Mouse (Mus musculus): Measurements from ENCODE around the gene Usp6nl. TPM values are rescaled to one million over a fixed set of nuclear protein-coding genes. Genes with fewer than 3 reads are reported as not detected.

Gene Usp6nl
- polyA plus RNA-seq, 1 experiment from 2014 or later: 18.3 TPM

DNA sequence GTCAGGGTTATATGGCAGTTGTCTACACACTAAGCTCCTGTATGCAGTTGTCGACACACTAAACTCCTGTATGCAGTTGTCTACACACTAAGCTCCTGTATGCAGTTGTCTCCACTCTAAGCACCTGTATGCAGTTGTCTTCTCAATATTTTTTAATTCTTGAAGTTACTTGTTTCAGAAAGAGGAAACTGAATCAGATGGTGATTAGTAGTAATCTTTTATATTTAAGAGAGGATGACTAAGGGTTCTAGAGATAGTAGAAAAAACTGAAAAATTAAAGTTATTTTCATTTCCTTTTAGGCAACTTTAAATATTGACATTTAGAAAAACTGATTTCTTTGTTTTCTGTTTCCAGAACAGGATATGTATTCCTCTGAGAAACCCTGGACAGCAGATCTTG is 13.5 kb downstream of the Usp6nl start:
- Histone ChIP-seq H3K4me1 (replicated peaks; ENCODE audit: control insufficient read depth, insufficient read depth, low read length) (no peaks in the 10 kb centered on the region), H3K9me3 (ENCODE audit: control insufficient read depth, low read length) (no peaks in the 10 kb centered on the region), H3K27ac (ENCODE audit: low read depth, low read length) (no peak overlapping the region), H3K27me3 (ENCODE audit: control insufficient read depth, insufficient read depth, low read length) (no peaks in the 10 kb centered on the region), H3K9ac (ENCODE audit: low read length) (no peak overlapping the region), H3K4me2 (ENCODE audit: low read depth, low read length, severe bottlenecking) (no peak overlapping the region), H3K36me3 (ENCODE audit: control insufficient read depth, insufficient read depth, low read length) (no peaks in the 10 kb centered on the region; the same call in 1 of the 2 replicates), H3K4me3 (ENCODE audit: low read depth, low read length) (no peak overlapping the region)
- 91% methylated on average over 1 of the region's 1 CpGs for WGBS
- DNase-seq (ENCODE audit: low spot score) (no peak), ATAC-seq (replicated peaks; ENCODE audit: low FRiP score) (no peak)

DNA sequence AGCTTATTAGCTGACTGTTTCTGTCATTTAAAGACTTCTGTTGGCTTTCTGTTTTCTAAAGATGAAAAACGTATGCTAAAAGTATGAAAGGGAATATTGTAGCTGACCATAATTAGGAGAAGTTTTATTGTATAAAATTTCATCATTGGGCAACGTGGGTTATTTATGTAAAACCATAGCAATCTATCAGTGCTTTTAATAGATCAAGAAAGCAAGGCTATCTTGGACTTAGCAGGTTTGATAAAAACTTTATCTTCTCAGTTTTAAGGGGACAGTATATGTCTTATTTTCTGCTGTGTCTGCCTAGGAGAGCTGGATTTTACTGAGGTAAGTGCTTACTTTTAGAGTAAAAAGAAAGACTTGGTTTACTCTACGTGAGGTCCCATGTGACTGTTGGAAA is 14.2 kb downstream of the Usp6nl start:
- DNase-seq (ENCODE audit: low spot score) (no peak), ATAC-seq (replicated peaks; ENCODE audit: low FRiP score) (no peak)
- H3K27ac ChIP-seq (ENCODE audit: low read depth, low read length): no peak overlapping the region
- H3K36me3 ChIP-seq (ENCODE audit: control insufficient read depth, insufficient read depth, low read length): no peaks in the 10 kb centered on the region; the same call in 1 of the 2 replicates
- WGBS: 89% methylated on average over 3 of the region's 3 CpGs
- no peak overlapping the region for H3K4me3 ChIP-seq (ENCODE audit: low read depth, low read length)
- H3K4me1 ChIP-seq (replicated peaks; ENCODE audit: control insufficient read depth, insufficient read depth, low read length): no peaks in the 10 kb centered on the region
- H3K9ac ChIP-seq (ENCODE audit: low read length): no peak overlapping the region
- H3K4me2 ChIP-seq (ENCODE audit: low read depth, low read length, severe bottlenecking): no peak overlapping the region
- no peaks in the 10 kb centered on the region for H3K27me3 ChIP-seq (ENCODE audit: control insufficient read depth, insufficient read depth, low read length)
- no peaks in the 10 kb centered on the region for H3K9me3 ChIP-seq (ENCODE audit: control insufficient read depth, low read length)

DNA sequence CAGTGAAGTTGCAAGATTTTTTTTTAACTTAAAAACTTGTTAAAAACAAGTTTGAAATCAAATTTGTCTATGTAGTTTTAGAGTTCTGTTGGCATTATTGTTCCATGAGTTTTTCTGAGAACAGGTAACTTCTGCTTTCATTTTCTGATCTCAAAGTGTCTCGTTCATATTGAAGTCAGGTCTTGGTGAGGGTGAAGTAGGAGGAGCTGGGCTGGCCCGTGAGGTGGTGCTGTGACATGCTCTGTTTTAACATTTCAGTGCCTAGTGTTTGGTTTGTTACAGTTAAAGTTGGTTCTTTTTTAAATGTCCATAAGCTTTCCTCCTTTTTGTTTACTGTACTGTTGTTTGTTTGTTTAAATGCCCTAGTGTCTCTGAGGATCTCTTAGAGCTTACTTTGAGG is 15.0 kb downstream of the Usp6nl start:
- Histone ChIP-seq H3K4me1 (replicated peaks; ENCODE audit: control insufficient read depth, insufficient read depth, low read length) (no peaks in the 10 kb centered on the region), H3K9ac (ENCODE audit: low read length) (no peak overlapping the region), H3K4me3 (ENCODE audit: low read depth, low read length) (no peak overlapping the region), H3K27me3 (ENCODE audit: control insufficient read depth, insufficient read depth, low read length) (no peaks in the 10 kb centered on the region), H3K9me3 (ENCODE audit: control insufficient read depth, low read length) (no peaks in the 10 kb centered on the region), H3K4me2 (ENCODE audit: low read depth, low read length, severe bottlenecking) (no peak overlapping the region), H3K36me3 (ENCODE audit: control insufficient read depth, insufficient read depth, low read length) (no peaks in the 10 kb centered on the region; the same call in 1 of the 2 replicates), H3K27ac (ENCODE audit: low read depth, low read length) (no peak overlapping the region)
- 92% methylated on average over 2 of the region's 2 CpGs for WGBS
- ATAC-seq (replicated peaks; ENCODE audit: low FRiP score) (no peak), DNase-seq (ENCODE audit: low spot score) (no peak)

DNA sequence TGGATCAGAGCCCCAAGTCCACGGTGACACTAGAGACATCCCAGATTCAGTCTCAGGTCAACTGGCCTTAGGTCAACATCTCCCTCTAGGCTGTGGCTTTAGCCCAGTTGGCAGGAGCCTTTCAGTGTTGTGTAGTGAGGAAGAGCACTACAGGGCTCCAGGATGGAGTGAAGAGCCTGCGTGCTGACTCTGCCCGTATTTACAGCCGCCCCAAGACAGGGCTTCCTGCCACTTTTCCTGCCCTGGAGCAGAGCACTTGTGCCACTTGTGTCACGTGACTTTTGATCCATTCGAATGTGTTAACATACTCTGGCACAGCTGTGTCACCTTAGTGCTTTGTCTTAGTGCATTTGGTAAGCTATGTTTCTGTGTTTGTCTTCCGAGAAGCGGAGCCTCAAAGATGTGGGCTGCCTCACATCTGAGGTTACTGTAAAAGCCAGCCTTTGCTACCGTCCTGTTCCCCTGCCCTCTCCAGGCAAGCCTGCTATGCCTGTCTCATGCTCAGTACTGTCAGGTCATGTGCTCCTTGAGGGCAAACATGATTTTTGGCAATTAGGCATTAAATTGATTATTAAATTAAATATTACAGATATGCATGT is 15.7 kb downstream of the Usp6nl start:
- 89% methylated on average over 9 of the region's 9 CpGs for WGBS
- no peak overlapping the region for H3K4me3 ChIP-seq (ENCODE audit: low read depth, low read length)
- no peaks in the 10 kb centered on the region for H3K9me3 ChIP-seq (ENCODE audit: control insufficient read depth, low read length)
- H3K27ac ChIP-seq (ENCODE audit: low read depth, low read length): no peak overlapping the region
- H3K9ac ChIP-seq (ENCODE audit: low read length): no peak overlapping the region
- no peaks in the 10 kb centered on the region; the same call in 1 of the 2 replicates for H3K36me3 ChIP-seq (ENCODE audit: control insufficient read depth, insufficient read depth, low read length)
- no peak overlapping the region for H3K4me2 ChIP-seq (ENCODE audit: low read depth, low read length, severe bottlenecking)
- ATAC-seq (replicated peaks; ENCODE audit: low FRiP score) (no peak), DNase-seq (ENCODE audit: low spot score) (no peak)
- no peaks in the 10 kb centered on the region for H3K27me3 ChIP-seq (ENCODE audit: control insufficient read depth, insufficient read depth, low read length)
- no peaks in the 10 kb centered on the region for H3K4me1 ChIP-seq (replicated peaks; ENCODE audit: control insufficient read depth, insufficient read depth, low read length)

DNA sequence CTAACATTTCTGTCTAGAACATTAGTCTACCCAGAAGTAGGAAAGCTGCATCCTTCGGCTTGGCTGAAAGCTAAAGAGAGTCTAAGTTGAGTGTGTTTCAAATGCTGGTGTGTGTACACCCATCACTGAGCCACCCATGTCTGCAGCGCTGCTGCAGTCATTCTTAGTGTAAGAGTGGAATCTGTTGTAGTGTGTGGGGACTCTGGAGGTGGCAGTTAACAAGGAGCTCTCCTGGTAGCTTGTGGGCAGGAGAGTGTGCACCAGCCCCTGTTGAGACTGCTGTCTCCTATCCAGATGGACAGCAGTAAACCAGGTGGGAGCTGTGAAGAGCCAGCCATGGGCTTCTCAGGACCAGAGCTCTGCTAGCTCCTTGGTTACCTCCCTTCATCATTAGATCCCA is 18.0 kb downstream of the Usp6nl start:
- Histone ChIP-seq H3K4me2 (ENCODE audit: low read depth, low read length, severe bottlenecking) (no peak overlapping the region), H3K9me3 (ENCODE audit: control insufficient read depth, low read length) (no peaks in the 10 kb centered on the region), H3K9ac (ENCODE audit: low read length) (no peak overlapping the region), H3K4me1 (replicated peaks; ENCODE audit: control insufficient read depth, insufficient read depth, low read length) (no peaks in the 10 kb centered on the region), H3K27ac (ENCODE audit: low read depth, low read length) (no peak overlapping the region), H3K4me3 (ENCODE audit: low read depth, low read length) (no peak overlapping the region), H3K27me3 (ENCODE audit: control insufficient read depth, insufficient read depth, low read length) (no peaks in the 10 kb centered on the region), H3K36me3 (ENCODE audit: control insufficient read depth, insufficient read depth, low read length) (no peaks in the 10 kb centered on the region; the same call in 1 of the 2 replicates)
- DNase-seq (ENCODE audit: low spot score) (no peak), ATAC-seq (replicated peaks; ENCODE audit: low FRiP score) (no peak)
- 94% methylated on average over 2 of the region's 2 CpGs for WGBS

DNA sequence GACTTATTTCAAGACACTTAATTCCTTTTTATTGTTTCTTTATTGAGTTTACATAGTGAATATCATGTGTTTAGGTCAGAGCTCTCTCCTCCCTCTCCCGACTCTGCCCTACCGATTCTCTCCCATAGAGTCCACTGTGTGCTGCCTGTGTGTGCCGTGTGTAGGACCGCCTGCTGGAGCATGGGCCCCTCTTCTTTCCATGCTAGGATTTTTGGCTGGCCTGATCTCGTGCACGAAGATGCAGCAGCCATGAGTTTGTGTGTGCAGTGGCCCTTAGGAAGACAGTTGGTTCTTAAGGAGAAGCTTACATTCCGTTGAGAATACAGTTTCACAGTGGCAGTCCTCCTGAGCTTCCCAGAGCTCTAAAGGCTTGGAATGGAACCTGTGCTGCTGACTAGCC is 19.0 kb downstream of the Usp6nl start:
- H3K9me3 ChIP-seq (ENCODE audit: control insufficient read depth, low read length): no peaks in the 10 kb centered on the region
- no peak overlapping the region for H3K4me3 ChIP-seq (ENCODE audit: low read depth, low read length)
- 88% methylated on average over 7 of the region's 7 CpGs for WGBS
- no peak overlapping the region for H3K9ac ChIP-seq (ENCODE audit: low read length)
- H3K27ac ChIP-seq (ENCODE audit: low read depth, low read length): no peak overlapping the region
- DNase-seq (ENCODE audit: low spot score) (no peak), ATAC-seq (replicated peaks; ENCODE audit: low FRiP score) (no peak)
- no peak overlapping the region for H3K4me2 ChIP-seq (ENCODE audit: low read depth, low read length, severe bottlenecking)
- no peaks in the 10 kb centered on the region for H3K4me1 ChIP-seq (replicated peaks; ENCODE audit: control insufficient read depth, insufficient read depth, low read length)
- H3K36me3 ChIP-seq (ENCODE audit: control insufficient read depth, insufficient read depth, low read length): no peaks in the 10 kb centered on the region; the same call in 1 of the 2 replicates
- H3K27me3 ChIP-seq (ENCODE audit: control insufficient read depth, insufficient read depth, low read length): no peaks in the 10 kb centered on the region

DNA sequence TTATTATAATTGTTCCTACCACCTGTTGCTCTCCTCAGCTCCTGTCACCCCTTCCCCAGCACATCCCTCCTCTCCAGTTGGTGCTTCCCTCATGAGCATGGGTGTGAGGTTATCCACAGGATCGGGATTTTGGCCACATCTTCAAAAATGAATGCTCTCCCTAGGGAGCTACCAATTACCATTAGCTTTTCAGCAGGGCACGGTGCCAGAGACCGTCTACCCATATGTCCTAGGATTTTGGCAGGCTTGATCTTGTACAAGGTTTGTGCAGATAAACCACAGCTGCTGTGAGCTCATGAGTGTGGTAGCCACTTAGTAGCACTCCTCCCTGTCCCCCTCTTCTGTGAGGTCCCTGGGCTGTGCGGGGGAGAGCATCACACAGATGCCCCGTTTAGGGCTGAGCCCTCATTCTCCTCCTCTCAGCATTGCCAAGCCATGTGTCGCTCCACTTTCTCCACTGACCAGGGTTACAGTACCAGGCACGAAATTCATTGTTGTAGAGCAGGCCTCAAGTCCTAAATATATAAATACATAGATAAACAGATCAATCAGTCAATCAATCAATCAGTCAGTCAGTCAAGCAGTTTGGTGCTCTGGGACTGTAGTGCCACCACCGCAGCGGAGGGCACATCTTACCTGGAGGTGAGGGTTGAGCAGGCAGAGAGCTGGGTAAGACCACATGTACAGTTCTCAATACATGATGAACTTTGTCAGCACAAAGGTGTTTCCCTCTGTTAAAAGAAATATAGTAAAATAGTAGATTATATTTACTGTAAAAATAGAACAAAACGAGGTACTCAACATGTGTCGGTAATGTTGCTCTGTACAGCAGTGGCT is 27.0 kb downstream of the Usp6nl start:
- no peak for ATAC-seq (replicated peaks; ENCODE audit: low FRiP score)

GRCm38 (mm10) chr2:6350164-6350563 is 27.7 kb downstream of the Usp6nl start:
- ATAC-seq (replicated peaks; ENCODE audit: low FRiP score) (no peak), DNase-seq (ENCODE audit: low spot score) (no peak)
- Histone ChIP-seq H3K27me3 (ENCODE audit: control insufficient read depth, insufficient read depth, low read length) (no peaks in the 10 kb centered on the region), H3K9ac (ENCODE audit: low read length) (no peak overlapping the region), H3K9me3 (ENCODE audit: control insufficient read depth, low read length) (no peaks in the 10 kb centered on the region), H3K27ac (ENCODE audit: low read depth, low read length) (no peak overlapping the region), H3K4me1 (replicated peaks; ENCODE audit: control insufficient read depth, insufficient read depth, low read length) (no peaks in the 10 kb centered on the region), H3K36me3 (ENCODE audit: control insufficient read depth, insufficient read depth, low read length) (no peaks in the 10 kb centered on the region), H3K4me3 (ENCODE audit: low read depth, low read length) (no peak overlapping the region), H3K4me2 (ENCODE audit: low read depth, low read length, severe bottlenecking) (no peak overlapping the region)
- 85% methylated on average over 9 of the region's 9 CpGs for WGBS

More for the DNA sequence above, 27.0 kb downstream of the Usp6nl start:
- H3K9me3 ChIP-seq (ENCODE audit: control insufficient read depth, low read length): no peaks in the 10 kb centered on the region
- H3K27me3 ChIP-seq (ENCODE audit: control insufficient read depth, insufficient read depth, low read length): no peaks in the 10 kb centered on the region
- no peak overlapping the region for H3K4me2 ChIP-seq (ENCODE audit: low read depth, low read length, severe bottlenecking)
- no peak overlapping the region for H3K4me3 ChIP-seq (ENCODE audit: low read depth, low read length)
- WGBS: 83% methylated on average over 11 of the region's 11 CpGs
- H3K36me3 ChIP-seq (ENCODE audit: control insufficient read depth, insufficient read depth, low read length): no peaks in the 10 kb centered on the region
- no peak for DNase-seq (ENCODE audit: low spot score)
- no peak overlapping the region for H3K27ac ChIP-seq (ENCODE audit: low read depth, low read length)
- no peak overlapping the region for H3K9ac ChIP-seq (ENCODE audit: low read length)
- H3K4me1 ChIP-seq (replicated peaks; ENCODE audit: control insufficient read depth, insufficient read depth, low read length): no peaks in the 10 kb centered on the region

Data from forebrain, embryonic 11.5 days (tissue).